Mouse (Mus musculus): ENCODE results near the gene Ssrp1. TPM values are rescaled to one million over a fixed set of nuclear protein-coding genes. Genes with fewer than 3 reads are reported as not detected.

Gene Ssrp1
- polyA plus RNA-seq, 1 experiment: 30.1 TPM

DNA sequence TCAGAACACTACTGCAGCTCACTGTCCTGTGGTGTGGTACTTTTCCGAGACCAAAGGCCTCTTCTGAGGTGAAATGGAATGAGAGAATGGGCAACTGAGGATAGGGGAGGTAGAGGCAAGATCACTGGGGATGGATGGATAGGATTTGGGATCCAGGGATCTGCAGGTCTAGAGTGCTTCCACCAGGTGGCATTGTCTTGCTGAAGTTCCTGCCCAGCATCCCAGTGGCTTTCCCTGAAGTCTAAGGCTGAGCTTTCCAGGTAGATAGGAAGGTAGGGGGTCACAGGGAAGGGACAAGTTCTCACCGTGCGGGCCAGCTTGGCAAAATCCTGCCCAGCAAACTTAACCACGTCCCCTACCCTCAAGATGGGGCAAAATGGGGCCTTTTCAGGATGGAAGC lies 15.0 kb upstream of the Ssrp1 start:
- Histone ChIP-seq H3K4me3 (ENCODE audit: insufficient read depth, low read depth, low read length) (no peak overlapping the region), H3K27ac (replicated peaks; ENCODE audit: low read depth, low read length) (no peak overlapping the region), H3K4me1 (ENCODE audit: control insufficient read depth, insufficient read depth, insufficient read length, low read length) (no peaks in the 10 kb centered on the region)

DNA sequence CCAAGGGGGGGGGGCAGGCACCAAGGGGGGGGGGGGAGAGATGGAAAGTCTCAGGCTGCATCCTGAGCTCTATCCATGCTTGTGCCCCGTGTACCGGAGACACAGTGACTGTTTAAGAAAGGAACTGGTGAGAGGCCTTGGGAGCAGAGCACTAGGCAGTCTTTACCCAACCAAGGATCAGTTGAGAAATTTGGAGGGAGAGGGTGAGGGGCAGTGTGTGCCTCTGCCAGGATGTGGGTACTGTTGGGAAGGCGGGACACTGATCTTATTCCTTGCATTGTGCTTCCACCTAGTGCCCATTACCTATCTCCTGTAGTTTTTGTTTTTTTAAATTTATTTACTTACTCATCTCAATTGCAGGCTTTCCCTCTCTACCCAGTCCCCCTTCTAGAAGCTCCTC lies 10.9 kb upstream of the Ssrp1 start:
- Histone ChIP-seq H3K4me3 (ENCODE audit: insufficient read depth, low read depth, low read length) (no peak overlapping the region), H3K27ac (replicated peaks; ENCODE audit: low read depth, low read length) (no peak overlapping the region), H3K4me1 (ENCODE audit: control insufficient read depth, insufficient read depth, insufficient read length, low read length) (no peaks in the 10 kb centered on the region)

DNA sequence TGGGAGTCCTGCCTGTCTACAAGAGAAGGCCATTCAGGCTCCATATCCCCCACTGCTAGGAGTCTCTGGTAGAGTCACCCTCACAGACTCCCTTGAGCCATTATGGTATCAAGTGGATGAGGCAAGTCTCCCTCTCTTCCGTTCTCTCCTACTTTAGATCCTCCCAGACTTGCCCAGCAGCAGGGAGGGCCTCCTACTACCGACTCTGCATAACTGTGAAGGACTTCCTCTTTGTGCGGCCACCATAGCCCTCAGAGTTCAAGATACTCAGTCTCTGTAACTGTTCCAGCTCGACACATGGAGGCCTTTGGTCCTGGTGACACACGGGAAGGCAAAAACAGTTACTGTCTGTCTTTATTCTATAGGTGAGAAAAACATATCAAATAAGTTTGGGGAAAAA lies 9.8 kb upstream of the Ssrp1 start:
- Histone ChIP-seq H3K4me1 (ENCODE audit: control insufficient read depth, insufficient read depth, insufficient read length, low read length) (no peaks in the 10 kb centered on the region), H3K27ac (replicated peaks; ENCODE audit: low read depth, low read length) (no peak overlapping the region), H3K4me3 (ENCODE audit: insufficient read depth, low read depth, low read length) (no peak overlapping the region)

DNA sequence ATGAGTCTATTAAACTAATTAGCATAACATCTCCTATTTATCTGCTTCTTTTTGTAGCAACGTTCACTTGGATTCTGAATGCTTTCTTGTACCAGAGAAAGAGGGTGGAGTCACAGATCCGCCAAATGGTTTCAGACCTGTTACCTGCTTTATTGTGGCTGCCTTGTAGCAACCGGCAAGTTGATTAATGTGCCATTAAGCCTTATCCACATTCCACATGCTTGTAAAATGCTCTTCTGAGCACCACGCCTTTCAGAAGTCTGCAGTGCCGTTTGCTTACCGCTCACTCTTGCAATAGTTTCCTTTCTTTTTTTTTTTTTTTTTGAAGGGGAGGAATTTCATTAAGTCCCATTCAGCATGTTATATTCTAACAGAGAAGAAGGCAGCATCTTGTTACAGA lies 7.1 kb upstream of the Ssrp1 start:
- no peaks in the 10 kb centered on the region for H3K4me1 ChIP-seq (ENCODE audit: control insufficient read depth, insufficient read depth, insufficient read length, low read length)
- H3K4me3 ChIP-seq (ENCODE audit: insufficient read depth, low read depth, low read length): no peak overlapping the region
- H3K27ac ChIP-seq (replicated peaks; ENCODE audit: low read depth, low read length): no peak overlapping the region

DNA sequence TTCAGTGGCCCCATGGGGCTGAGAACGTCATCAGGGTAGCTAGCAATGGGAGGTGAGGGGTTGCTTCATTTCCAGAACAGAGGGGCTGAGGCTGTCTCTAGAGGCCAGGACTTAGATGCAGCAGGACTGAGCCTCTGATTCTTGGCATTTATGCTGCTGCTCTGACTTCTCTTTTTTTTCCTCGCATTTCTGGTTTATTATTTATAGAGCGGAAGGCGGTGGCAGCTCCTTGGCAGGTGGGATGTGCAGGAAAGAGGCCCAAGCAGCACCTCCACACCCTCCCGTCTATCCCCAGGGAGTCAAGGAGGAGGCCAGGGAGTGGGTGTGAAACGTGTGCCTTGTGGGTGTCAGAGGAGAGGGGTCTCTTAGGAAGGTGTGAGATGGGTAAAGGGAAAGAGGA lies 6.0 kb upstream of the Ssrp1 start:
- Histone ChIP-seq H3K4me3 (ENCODE audit: insufficient read depth, low read depth, low read length) (no peak overlapping the region), H3K4me1 (ENCODE audit: control insufficient read depth, insufficient read depth, insufficient read length, low read length) (no peaks in the 10 kb centered on the region), H3K27ac (replicated peaks; ENCODE audit: low read depth, low read length) (no peak overlapping the region)

DNA sequence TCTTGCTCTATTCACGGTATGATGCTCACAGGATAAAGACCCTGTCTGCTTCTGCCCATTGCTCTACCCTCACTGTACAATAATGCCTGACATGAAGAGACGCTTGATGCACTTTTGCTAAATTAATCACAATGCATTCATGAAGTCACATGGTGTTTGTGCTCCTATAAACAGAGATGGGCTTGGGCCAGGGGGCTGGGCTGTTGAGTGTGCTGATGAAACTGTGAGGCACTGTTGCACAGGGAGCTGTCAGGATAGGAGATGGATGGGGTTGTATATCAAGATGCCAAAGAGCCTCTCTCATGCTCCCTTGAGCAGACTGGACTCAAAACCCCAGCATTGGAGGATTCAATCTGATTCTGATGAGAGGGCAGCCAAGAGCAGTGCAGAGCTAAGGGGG lies 3.9 kb upstream of the Ssrp1 start:
- Histone ChIP-seq H3K27ac (replicated peaks; ENCODE audit: low read depth, low read length) (no peak overlapping the region), H3K4me1 (ENCODE audit: control insufficient read depth, insufficient read depth, insufficient read length, low read length) (peaks cover 7% of the 10 kb centered on the region), H3K4me3 (ENCODE audit: insufficient read depth, low read depth, low read length) (no peak overlapping the region)

DNA sequence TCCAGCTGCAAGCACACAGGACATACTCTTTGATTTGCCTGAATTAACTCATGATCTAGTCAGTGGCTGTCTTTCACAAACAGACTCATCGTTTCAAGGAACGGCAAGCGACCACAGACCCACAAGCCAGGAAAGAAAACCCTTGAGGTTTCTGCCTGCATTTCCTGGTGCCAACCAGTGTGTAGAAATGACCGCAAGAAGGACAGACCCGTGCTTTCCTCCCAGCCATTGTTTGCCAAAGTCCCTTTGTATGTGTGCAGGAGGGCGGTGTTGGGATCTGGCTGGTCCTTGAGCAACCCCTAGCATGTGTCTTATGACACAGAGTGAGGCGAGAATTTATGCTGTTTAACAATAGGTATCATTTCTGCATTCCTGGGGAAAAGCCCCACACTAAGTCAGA lies 2.9 kb upstream of the Ssrp1 start:
- H3K4me3 ChIP-seq (ENCODE audit: insufficient read depth, low read depth, low read length): no peak overlapping the region
- peaks cover 10% of the 10 kb centered on the region for H3K4me1 ChIP-seq (ENCODE audit: control insufficient read depth, insufficient read depth, insufficient read length, low read length)
- no peak overlapping the region for H3K27ac ChIP-seq (replicated peaks; ENCODE audit: low read depth, low read length)

DNA sequence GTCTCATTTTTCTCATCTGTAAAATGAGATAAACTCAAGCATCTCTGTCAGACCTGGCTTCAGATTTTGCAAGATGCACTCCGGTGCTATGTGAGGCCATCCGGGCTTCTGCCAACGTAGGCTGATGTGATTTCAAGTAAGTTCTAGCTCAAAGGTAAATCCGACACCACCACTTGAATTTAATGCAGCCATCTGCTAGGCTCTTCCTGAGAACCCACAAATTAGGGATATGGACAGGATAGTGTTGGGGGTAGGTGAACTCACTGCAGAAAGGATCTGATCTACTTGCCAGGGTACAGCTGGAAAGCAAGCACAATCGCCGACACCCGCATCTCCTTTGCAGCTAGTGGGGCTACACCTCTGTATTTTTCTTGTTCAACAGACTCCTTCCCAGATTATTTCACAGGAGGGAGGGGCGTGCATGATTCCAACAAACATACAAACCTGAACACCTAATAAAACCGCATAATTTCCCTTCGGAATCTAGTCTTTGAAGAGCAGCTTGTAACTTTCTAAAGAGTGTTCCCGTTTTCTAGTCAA lies 457 bp upstream of the Ssrp1 start:
- H3K4me3 ChIP-seq (ENCODE audit: insufficient read depth, low read depth, low read length): peak overlapping the region; percentile 57
- peaks cover 10% of the 10 kb centered on the region for H3K4me1 ChIP-seq (ENCODE audit: control insufficient read depth, insufficient read depth, insufficient read length, low read length)
- 0 out of 2 replicates have a peak overlapping the region, but pooled peaks have one; percentile 12 for H3K27ac ChIP-seq (replicated peaks; ENCODE audit: low read depth, low read length)

DNA sequence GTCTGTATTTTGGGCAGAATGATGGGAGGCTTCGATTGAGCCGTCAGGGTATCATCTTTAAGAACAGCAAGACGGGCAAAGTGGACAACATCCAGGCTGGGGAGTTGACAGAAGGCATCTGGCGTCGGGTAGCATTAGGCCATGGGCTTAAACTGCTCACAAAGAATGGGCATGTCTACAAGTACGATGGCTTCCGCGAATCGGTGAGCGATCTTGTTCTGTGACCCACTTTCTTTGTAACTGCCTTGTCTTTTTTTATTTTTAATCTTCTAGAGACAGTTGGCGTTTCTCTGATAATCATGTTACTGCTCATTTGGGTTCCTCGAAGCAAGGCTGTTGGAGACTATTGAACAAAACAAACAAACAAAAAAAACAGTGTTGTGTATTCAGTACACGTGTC lies 1.3 kb downstream of the Ssrp1 start:
- Histone ChIP-seq H3K4me3 (ENCODE audit: insufficient read depth, low read depth, low read length) (peak overlapping the region; percentile 82), H3K27ac (replicated peaks; ENCODE audit: low read depth, low read length) (no peak overlapping the region), H3K4me1 (ENCODE audit: control insufficient read depth, insufficient read depth, insufficient read length, low read length) (peaks cover 10% of the 10 kb centered on the region)

DNA sequence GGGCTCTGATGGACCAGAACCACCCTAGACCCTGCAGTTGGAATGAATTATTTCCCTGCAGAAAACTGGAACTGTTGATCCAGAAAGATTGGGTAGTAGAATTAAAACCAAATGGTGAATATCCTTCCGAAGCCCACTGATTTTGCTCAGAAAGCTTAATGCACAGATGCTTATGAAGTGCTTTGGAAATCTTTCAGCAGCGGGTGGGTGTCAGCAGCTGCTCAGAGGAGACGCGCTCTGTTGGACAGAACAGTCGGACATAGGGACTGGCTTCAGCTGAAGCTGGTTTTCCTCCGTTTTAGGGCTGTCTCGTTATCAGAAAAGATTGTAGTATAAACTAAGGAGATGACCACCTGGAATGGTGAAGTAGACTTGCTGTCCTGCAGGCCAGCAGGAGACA lies 6.6 kb downstream of the Ssrp1 start:
- H3K4me1 ChIP-seq (ENCODE audit: control insufficient read depth, insufficient read depth, insufficient read length, low read length): no peaks in the 10 kb centered on the region; the same call in 1 of the 2 replicates

DNA sequence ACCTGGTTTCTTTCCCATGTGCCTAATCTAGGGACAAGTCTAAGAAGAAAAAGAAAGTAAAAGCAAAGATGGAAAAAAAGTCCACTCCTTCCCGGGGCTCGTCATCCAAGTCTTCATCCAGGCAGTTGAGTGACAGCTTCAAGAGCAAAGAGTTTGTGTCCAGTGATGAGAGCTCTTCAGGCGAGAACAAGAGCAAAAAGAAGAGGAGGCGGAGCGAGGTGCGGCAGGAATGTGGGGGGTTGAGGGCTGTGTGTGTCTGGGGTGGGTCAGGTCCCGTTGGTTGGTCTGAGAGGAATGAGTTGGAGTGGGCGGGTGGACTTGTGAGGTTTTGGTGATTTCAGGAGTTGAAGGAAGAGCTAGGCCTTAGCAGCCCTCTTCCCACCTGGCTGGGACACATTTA lies 9.2 kb downstream of the Ssrp1 start:
- Histone ChIP-seq H3K27ac (replicated peaks; ENCODE audit: low read depth, low read length) (no peak overlapping the region), H3K4me3 (ENCODE audit: insufficient read depth, low read depth, low read length) (no peak overlapping the region), H3K4me1 (ENCODE audit: control insufficient read depth, insufficient read depth, insufficient read length, low read length) (peaks cover 2% of the 10 kb centered on the region; the same call in 1 of the 2 replicates)

More for the DNA sequence above, 6.6 kb downstream of the Ssrp1 start:
- Histone ChIP-seq H3K27ac (replicated peaks; ENCODE audit: low read depth, low read length) (no peak overlapping the region), H3K4me3 (ENCODE audit: insufficient read depth, low read depth, low read length) (no peak overlapping the region)

DNA sequence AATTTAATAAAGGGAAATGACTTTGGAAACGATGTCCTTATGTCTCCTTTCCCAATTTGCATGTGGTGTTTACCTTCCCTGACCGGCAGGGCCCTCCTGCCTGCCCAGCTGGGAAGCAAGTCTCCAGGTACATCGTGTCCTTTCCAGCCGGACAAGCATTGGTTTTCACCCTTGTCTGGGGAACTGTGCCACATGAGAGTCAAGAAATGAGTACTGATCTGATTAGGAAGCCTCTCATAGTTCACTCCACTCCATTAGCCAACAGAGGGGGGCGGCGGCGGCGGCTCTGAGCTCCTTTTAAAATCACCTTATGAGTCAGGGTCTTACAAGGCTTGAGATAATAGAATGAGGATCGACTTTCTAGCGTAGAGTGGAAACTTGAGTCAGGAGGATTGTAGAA lies 10.0 kb downstream of the Ssrp1 start:
- Histone ChIP-seq H3K4me3 (ENCODE audit: insufficient read depth, low read depth, low read length) (peak overlapping the region; percentile 76; the same call in 1 of the 2 replicates), H3K27ac (replicated peaks; ENCODE audit: low read depth, low read length) (peak overlapping the region; percentile 79)

DNA sequence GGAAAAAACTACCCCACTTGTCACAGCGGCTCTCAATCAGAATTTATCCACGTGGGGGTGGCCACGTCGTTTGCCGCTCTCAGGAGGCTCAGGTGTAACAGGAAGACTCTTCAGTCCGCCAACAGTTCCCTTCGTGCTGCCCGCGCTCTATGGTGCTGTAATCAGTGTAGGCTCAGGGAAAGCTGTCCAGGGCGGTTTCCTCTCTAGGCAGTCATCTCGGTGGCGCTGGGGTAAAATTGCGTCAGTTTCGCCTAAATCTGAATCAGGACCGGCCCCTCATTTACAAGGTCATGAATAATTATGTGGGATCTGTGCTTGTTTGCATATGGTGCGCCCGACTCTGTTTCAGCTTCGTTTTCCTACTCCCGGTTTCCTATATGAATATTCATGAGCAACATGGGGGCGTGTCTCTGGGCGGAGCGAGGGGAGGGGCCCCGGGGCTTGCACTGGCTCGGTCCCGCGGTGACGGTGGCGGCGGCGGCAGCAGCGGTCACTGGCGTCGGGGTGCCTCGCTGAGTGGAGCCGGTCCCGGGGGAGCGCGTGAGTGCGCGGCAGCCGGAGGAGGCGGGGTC lies 10.6 kb downstream of the Ssrp1 start, which contains the start of gene Tnks1bp1:
Gene Tnks1bp1 (plus strand): TSS at position 427 of the 572 bp plus-strand sequence.
- peak within 1 kb of the TSS; percentile 76 for H3K4me3 ChIP-seq (ENCODE audit: insufficient read depth, low read depth, low read length)
- peak within 1 kb of the TSS; percentile 96 for H3K27ac ChIP-seq (replicated peaks; ENCODE audit: low read depth, low read length)
- H3K4me1 ChIP-seq (ENCODE audit: control insufficient read depth, insufficient read depth, insufficient read length, low read length): peaks cover 11% of the 10 kb centered on the region

More for the DNA sequence above, 10.0 kb downstream of the Ssrp1 start:
- H3K4me1 ChIP-seq (ENCODE audit: control insufficient read depth, insufficient read depth, insufficient read length, low read length): peaks cover 6% of the 10 kb centered on the region

DNA sequence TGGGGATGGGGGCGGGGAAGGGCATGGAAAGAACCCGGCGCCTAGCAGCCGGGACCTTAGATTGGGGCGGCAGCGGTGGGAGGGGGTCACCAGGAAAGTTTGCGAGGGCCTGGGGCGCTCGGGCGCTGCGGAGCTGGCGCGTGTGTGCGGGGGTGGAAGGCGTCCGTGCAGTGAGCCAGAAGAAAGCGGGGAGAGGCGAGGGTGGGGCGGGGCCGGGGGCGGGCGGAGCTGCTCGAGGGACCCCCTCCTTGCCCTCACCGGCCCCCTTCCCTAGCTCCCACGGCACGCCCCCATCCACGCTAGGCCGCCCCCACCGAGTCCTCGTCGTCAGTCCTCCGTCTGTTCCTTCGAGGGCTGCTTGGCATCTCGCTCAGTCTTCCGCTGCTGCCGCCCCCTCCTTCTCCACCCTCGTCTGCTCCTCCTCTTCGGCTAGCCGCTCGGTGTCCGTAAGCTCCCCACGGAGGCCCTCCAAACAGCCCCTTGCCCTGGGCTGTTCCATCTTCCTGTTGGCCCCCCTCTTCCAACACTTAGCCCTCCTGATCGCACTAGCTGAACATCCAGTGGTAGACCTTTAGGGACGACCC lies 11.2 kb downstream of the Ssrp1 start:
- peaks cover 14% of the 10 kb centered on the region for H3K4me1 ChIP-seq (ENCODE audit: control insufficient read depth, insufficient read depth, insufficient read length, low read length)
- peak overlapping the region; percentile 76 for H3K4me3 ChIP-seq (ENCODE audit: insufficient read depth, low read depth, low read length)
- H3K27ac ChIP-seq (replicated peaks; ENCODE audit: low read depth, low read length): peak overlapping the region; percentile 96

DNA sequence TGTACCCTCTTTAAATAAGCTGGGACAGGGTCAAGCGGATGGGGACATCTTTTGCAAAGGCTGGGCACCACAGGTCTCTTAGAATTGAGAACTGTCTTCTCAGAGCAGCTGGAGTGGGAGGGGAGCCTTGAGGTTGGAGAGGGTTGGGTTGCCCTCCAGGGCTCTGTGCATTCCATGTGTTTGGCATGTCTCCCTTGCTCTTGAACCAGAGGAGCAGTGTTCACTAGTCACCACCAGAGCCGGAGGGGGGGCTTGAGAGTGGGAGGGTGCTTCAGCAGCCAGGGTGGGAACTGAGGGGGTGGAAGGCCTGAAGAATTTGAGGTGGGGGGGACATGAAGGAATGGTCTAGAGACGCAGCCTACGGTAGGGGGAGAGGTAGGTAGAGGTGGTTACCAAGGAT lies 12.2 kb downstream of the Ssrp1 start:
- H3K27ac ChIP-seq (replicated peaks; ENCODE audit: low read depth, low read length): peak overlapping the region; percentile 82
- H3K4me3 ChIP-seq (ENCODE audit: insufficient read depth, low read depth, low read length): peak overlapping the region; percentile 76
- peaks cover 14% of the 10 kb centered on the region for H3K4me1 ChIP-seq (ENCODE audit: control insufficient read depth, insufficient read depth, insufficient read length, low read length)

Data from brown adipose tissue, adult 24 weeks (tissue).